Mouse (Mus musculus) neural tube, embryonic 12.5 days (tissue): ENCODE results near the gene Tmem177. TPM values are rescaled to one million over a fixed set of nuclear protein-coding genes. Genes with fewer than 3 reads are reported as not detected.

Source experiments
- ATAC-seq: fragments of 200-750 bp; cut with Nextera tagmentation; 2 replicates; pipeline ENCODE4 v1.8.0; 2017; ENCODE audit warnings: low read depth, mild to moderate bottlenecking, moderate TSS enrichment, moderate library complexity; ENCODE audit not compliant: low FRiP score
- H3K27ac ChIP-seq: fragments of 300-500 bp; sonication (generic); 2 replicates; pipeline ENCODE4 v1.5.1; 2016
- H3K27me3 ChIP-seq: fragments of 300-500 bp; sonication (generic); replicated peaks from 2 replicates; pipeline ENCODE4 v1.6.1; 2016; ENCODE audit warnings: mild to moderate bottlenecking
- H3K36me3 ChIP-seq: fragments of 300-500 bp; sonication (generic); 2 replicates; pipeline ENCODE4 v1.6.1; 2016; ENCODE audit warnings: mild to moderate bottlenecking
- H3K4me1 ChIP-seq: fragments of 300-500 bp; sonication (generic); 2 replicates; pipeline ENCODE4 v1.6.1; 2016
- H3K4me2 ChIP-seq: fragments of 300-500 bp; sonication (generic); replicated peaks from 2 replicates; pipeline ENCODE4 v1.6.1; 2016; ENCODE audit warnings: mild to moderate bottlenecking
- H3K4me3 ChIP-seq: fragments of 300-500 bp; sonication (generic); 2 replicates; pipeline ENCODE4 v1.5.1; 2016
- H3K9ac ChIP-seq: fragments of 300-500 bp; sonication (generic); 2 replicates; pipeline ENCODE4 v1.6.1; 2016; ENCODE audit warnings: mild to moderate bottlenecking
- H3K9me3 ChIP-seq: fragments of 300-500 bp; sonication (generic); 2 replicates; pipeline ENCODE4 v1.6.1; 2016; ENCODE audit warnings: mild to moderate bottlenecking
- WGBS: fragments of 180-500 bp; shearing (Covaris S2); methylation state at CpG from one replicate; pipeline ENCODE4 v1.1.7; 2016; 5-methylcytosine and 5-hydroxymethylcytosine counted together
- polyA plus RNA-seq: library from polyadenylated mRNA; unstranded; fragments of >200 nt; fragmentation: Nextera tagmentation; extraction: Ambion mirVana; gene quantifications from 2 replicates; pipeline ENCODE4 v1.2.1, GENCODE M21; 2016

Tmem177 gene
- polyA plus RNA-seq, 1 experiment from 2014 or later: 8.5 TPM

- Histone ChIP-seq H3K27ac (no peak overlapping the region), H3K4me1 (no peaks in the 10 kb centered on the region), H3K36me3 (no peaks in the 10 kb centered on the region), H3K4me3 (no peak overlapping the region), H3K4me2 (no peak overlapping the region), H3K27me3 (no peaks in the 10 kb centered on the region), H3K9ac (no peak overlapping the region), H3K9me3 (no peaks in the 10 kb centered on the region)
- no peak for ATAC-seq
- WGBS: 74% methylated on average over 7 of the region's 7 CpGs
Observed at GRCm38 (mm10) chr1:119878909-119879308, 34.1 kb downstream of the Tmem177 start.

DNA sequence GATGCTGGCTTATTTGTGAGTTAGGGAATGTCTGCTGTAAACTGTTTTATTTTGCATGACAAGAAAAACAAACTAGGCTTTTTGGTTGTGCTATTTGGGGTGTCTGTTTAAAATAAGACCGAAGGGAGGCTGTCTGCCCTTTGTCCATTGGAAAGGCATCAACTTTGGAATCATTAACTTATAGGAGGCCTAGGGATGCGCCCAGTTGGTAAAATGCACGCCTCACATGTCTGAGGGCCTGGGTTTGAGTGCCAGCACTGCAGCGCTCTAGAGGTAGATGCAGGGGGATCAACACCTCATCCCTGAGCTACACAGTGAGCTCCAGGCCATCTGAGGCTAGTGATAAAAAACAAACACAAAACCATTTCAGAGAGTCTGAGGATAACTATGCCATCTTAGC lies 35.5 kb downstream of the Tmem177 start:
- H3K27ac ChIP-seq: no peak overlapping the region
- H3K4me1 ChIP-seq: no peaks in the 10 kb centered on the region
- no peak overlapping the region for H3K9ac ChIP-seq
- no peak for ATAC-seq
- H3K4me2 ChIP-seq: no peak overlapping the region
- H3K4me3 ChIP-seq: no peak overlapping the region
- no peaks in the 10 kb centered on the region for H3K9me3 ChIP-seq
- no peaks in the 10 kb centered on the region for H3K36me3 ChIP-seq
- no peaks in the 10 kb centered on the region for H3K27me3 ChIP-seq
- 88% methylated on average over 4 of the region's 4 CpGs for WGBS

GRCm38 (mm10) chr1:119868395-119869161 lies 44.4 kb downstream of the Tmem177 start:
- Histone ChIP-seq H3K4me2 (peak overlapping the region; percentile 21; the same call in 1 of the 2 replicates), H3K36me3 (no peaks in the 10 kb centered on the region), H3K9me3 (no peaks in the 10 kb centered on the region), H3K9ac (no peak overlapping the region), H3K4me1 (peaks cover 18% of the 10 kb centered on the region), H3K27ac (no peak overlapping the region), H3K4me3 (no peak overlapping the region), H3K27me3 (no peaks in the 10 kb centered on the region)
- peak; percentile 74 for ATAC-seq
- WGBS: 39% methylated on average over 13 of the region's 13 CpGs

- H3K27ac ChIP-seq: no peak overlapping the region
- WGBS: 39% methylated on average over 2 of the region's 2 CpGs
- ATAC-seq: no peak
- H3K36me3 ChIP-seq: no peaks in the 10 kb centered on the region
- no peaks in the 10 kb centered on the region for H3K9me3 ChIP-seq
- H3K4me3 ChIP-seq: no peak overlapping the region
- H3K9ac ChIP-seq: no peak overlapping the region
- H3K27me3 ChIP-seq: no peaks in the 10 kb centered on the region
- no peak overlapping the region for H3K4me2 ChIP-seq
- H3K4me1 ChIP-seq: peaks cover 18% of the 10 kb centered on the region
Observed at GRCm38 (mm10) chr1:119867300-119867699, 45.7 kb downstream of the Tmem177 start.

DNA sequence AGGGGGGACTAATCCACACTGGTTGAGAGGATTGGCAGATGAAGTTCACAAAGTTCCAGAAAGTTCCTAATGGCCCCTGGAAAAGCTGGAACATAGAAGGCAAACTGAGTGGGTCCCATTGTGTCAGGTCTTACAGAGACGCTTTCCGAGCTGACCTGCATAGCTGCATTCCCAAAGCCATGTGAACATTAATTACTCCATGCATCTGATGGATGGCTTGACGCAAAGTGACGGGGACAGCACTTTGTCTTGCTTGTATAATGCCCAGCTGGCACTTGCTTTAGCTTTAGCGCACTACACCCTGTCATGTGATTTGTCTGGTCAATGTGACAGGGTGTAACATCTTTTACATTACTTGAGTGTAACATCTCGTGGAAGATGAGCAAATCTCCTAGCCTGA lies 47.7 kb downstream of the Tmem177 start:
- 72% methylated on average over 6 of the region's 6 CpGs for WGBS
- Histone ChIP-seq H3K36me3 (no peaks in the 10 kb centered on the region), H3K27me3 (no peaks in the 10 kb centered on the region), H3K4me1 (peaks cover 18% of the 10 kb centered on the region), H3K9ac (no peak overlapping the region), H3K9me3 (no peaks in the 10 kb centered on the region), H3K4me3 (no peak overlapping the region), H3K27ac (no peak overlapping the region), H3K4me2 (no peak overlapping the region)
- no peak for ATAC-seq

GRCm38 (mm10) chr1:119863507-119864296 lies 49.3 kb downstream of the Tmem177 start:
- WGBS: 76% methylated on average over 7 of the region's 7 CpGs
- H3K9me3 ChIP-seq: no peaks in the 10 kb centered on the region
- no peak overlapping the region for H3K9ac ChIP-seq
- no peak overlapping the region for H3K4me2 ChIP-seq
- ATAC-seq: no peak
- H3K36me3 ChIP-seq: no peaks in the 10 kb centered on the region
- H3K27ac ChIP-seq: no peak overlapping the region
- H3K27me3 ChIP-seq: no peaks in the 10 kb centered on the region
- no peak overlapping the region for H3K4me3 ChIP-seq
- H3K4me1 ChIP-seq: peaks cover 9% of the 10 kb centered on the region

DNA sequence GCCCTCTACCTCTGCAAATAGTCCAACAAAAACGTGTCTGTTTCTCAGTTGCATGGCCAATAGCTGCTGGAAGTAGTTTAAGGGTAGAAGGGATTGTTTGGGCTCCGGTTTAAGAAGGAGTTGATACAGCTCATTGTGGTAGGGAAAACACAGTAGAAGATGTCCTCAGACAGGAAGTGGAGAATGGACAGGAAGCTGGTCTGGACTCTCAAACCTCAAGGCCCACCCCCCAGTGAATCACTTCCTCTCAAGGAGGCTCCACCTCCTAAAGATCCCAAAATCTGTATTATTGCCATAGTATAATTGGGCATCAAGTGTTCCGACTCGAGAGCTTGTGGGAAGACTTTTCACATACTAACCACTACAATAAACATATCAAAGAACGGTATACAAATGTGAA lies 53.4 kb downstream of the Tmem177 start:
- 79% methylated on average over 5 of the region's 5 CpGs for WGBS
- no peak overlapping the region for H3K9ac ChIP-seq
- no peaks in the 10 kb centered on the region for H3K27me3 ChIP-seq
- H3K27ac ChIP-seq: no peak overlapping the region
- H3K9me3 ChIP-seq: no peaks in the 10 kb centered on the region
- no peak overlapping the region for H3K4me2 ChIP-seq
- no peak overlapping the region for H3K4me3 ChIP-seq
- H3K36me3 ChIP-seq: no peaks in the 10 kb centered on the region
- H3K4me1 ChIP-seq: no peaks in the 10 kb centered on the region
- no peak for ATAC-seq

Other genes starting within 250 kb of the Tmem177 start
- 13.0 and 14.4 TPM in 2 replicates for gene Ptpn4, start 75.6 kb downstream of the Tmem177 start, polyA plus RNA-seq
- gene Cfap221, start 84.0 kb upstream of the Tmem177 start, polyA plus RNA-seq: not detected in 2 replicates
- 0.65 and 0.79 TPM in 2 replicates for gene Sctr, start 93.7 kb upstream of the Tmem177 start, polyA plus RNA-seq
- 6.8 TPM in 2 replicates for gene Tmem37, start 160.9 kb upstream of the Tmem177 start, polyA plus RNA-seq
- gene Dbi, start 207.9 kb upstream of the Tmem177 start, polyA plus RNA-seq: 1,341 and 1,419 TPM in 2 replicates
- gene 3110009E18Rik, start 208.0 kb upstream of the Tmem177 start, polyA plus RNA-seq: 15.8 and 18.6 TPM in 2 replicates